Mouse (Mus musculus): ENCODE results near the gene Gab2.
"Not testable (repeated sequence)": the region's sequence is repeated elsewhere in the genome, so short reads cannot be mapped to it uniquely, and the experiment has no call there.

Gene Gab2

DNA sequence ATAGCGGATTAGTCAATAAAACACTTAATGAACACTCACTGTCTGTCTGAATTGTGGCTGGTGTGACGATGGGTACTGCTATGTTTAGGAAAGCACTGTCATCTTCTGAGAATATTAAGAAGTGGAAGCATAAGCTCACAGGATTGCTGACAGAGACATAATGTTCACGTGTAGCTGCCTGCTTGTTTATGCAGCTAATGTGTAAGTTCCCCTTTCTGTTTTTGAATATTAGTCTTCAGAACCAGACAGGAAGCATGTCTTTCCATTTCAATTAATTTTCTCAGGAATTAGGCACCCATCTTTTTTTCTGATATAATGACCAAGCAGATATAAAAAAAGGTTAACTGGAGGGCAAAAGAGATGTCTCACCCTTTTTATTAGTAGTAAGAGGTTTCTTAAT, 55.1 kb downstream of the Gab2 start:
- DNase-seq (ENCODE audit: low spot score in 2 of 2), result no peak

DNA sequence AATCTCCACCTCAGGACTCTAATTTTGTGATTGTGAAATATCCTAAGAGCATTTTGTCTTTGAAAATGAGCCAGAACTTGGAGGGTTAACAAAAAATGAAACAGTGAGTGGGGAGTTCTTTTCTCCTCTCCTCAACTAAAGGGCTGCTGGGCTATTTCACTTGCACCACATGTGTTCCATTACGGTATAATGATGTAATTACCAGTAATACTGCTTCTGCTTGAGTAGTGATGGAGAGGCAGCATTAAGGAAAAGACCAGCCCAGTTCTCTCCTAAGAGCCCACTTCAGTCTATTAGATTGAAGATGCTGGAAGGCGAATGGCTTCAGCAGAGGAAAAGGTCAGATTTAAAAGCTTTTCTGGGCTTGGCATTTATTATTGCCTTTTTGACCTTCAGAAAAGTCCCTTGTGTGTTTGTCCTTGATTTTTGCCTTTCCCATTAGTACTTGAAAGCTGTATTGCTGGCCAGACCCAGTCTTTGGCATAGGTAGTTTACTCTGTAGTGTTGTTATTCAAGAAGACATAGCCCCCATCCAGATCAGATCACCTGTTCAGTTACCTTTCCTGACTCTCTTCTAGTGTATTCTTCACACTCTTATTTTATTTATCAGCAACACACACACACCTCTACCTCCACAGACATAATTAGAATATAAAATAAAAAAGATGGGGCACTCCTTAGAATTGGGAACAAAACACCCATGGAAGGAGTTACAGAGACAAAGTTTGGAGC, 69.9 kb downstream of the Gab2 start:
- no peak for DNase-seq (ENCODE audit: low spot score in 2 of 2)

DNA sequence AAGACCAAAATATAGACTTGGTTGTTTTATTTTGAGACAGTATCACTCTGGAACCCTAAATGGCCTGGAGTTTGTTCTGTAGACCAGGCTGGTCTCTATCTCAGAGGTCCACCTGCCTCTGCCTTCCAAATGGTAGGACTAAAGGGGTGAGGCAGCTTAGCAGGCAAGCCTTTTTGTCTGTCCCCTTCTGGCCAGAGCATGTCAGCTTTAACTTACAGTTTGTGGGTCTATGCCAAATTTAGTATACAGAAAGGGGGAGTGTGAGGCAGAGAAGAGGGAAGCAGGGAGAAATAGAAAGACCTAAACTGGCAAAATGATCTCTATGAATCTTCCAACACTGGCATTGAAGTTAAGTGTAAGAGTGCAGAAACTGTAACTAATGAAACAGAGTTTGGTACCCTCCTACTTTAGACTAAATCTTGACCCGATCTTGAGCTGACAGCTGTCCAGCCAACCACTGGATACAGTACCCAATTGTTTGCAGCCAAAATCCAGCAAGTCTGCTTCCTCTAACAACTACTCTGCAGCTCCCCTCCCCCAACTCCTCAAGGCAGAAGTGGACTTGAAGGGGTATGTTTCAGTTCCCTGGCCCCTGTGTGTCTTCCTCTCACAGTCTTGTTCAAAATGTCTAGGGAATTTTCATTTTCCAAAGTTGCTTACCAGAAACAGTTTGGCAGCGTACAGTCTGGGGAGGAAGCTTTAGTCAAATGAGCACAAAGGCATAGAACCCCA, 73.5 kb downstream of the Gab2 start:
- peak in 1 of 2 experiments; percentile 5 for DNase-seq (ENCODE audit: low spot score in 2 of 2)

DNA sequence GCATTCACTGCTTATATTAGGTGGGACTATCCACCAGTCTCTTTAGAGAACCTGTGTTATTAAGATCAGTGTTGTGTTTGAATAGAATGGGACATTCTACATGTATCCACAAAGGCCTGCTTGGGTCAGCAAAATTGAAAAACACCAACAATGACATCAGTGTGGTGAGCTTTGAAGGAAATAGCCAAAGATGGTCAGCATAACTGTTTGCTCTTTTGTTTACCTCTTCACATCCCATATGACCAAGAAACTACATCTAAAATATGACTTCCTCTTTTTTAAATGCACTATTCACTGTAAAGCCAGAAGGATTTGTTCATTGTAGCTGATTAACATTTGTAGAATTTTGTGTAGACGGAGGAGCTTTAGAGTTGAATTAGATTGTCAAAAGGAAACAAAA, 82.9 kb downstream of the Gab2 start:
- no peak for DNase-seq (ENCODE audit: low spot score in 2 of 2)

DNA sequence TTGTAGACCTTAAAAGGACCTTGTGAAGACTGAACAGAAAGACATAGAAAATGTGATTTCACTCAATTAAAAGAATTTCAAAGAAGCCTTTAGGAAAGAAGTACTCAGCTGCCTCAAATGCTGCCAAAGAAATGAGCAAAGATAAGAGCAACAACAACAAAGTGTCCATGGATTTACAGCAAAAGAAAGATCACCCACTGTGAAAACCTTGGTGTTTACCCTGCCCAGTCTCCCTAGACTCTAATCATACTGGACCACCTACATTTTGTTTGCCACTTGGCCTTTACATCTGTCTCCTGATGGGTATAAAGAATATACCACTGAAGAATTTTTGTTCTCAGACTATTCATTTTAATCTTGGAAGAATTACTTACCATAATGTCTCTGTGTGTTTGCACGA, 89.7 kb downstream of the Gab2 start:
- no peak for DNase-seq (ENCODE audit: low spot score in 2 of 2)

DNA sequence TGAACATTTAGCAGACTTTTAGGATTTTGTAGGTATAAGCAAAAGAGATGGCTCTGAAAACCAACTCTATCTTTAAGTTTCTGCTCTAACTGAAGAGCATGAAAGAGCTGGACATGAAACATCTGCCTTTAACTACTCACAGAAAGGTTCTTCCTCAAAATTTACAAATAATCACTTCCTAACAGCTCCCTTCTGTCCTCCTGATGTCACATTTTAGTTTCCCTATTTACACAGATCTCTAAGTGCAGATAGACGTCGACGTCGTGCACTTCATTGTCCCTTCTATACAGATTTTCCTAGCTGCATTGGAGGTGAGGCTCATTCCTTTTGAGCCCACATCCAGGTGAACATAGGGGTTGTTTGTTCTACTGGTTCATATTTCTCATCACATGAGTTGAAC, 90.3 kb downstream of the Gab2 start:
- no peak for DNase-seq (ENCODE audit: low spot score in 2 of 2)

DNA sequence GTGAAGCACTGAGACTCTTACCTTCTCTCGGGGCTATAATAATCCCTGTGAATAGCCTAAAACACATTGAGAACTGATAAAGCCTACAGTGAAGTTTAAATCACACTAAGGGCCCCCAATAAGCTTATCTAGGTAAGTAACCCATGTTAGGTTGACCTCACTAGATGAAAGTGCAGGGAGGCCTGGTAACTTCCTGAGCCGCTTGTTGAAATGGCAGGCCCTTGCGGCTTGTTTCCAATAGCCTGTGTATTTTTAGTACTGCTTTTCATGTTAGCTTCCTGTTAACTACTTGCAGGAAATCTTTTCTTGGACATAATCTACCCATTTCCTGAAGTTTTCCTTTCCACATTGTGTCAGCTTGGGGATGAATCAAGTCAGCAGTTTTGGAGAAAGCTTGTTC, 90.7 kb downstream of the Gab2 start:
- DNase-seq (ENCODE audit: low spot score in 2 of 2), result no peak

DNA sequence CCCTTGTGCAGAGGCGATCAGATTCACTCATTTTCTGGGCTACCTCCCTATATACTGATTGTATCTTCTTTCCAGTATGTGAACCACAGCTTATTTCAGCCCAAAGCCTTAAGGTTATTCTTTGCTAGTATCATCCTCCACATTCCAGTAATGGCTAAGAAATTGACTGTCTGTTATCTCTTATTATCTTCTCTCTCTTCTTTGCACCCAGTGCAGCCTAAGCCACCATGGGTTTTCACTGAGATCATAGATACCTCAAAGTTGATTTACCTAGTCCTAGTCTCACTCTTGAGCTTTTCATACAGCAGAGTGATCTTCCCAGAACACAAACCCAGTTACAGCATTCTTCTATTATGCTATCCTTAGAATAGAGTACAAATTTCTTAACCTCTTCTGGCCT, 100.5 kb downstream of the Gab2 start:
- DNase-seq (ENCODE audit: low spot score in 2 of 2), result no peak

DNA sequence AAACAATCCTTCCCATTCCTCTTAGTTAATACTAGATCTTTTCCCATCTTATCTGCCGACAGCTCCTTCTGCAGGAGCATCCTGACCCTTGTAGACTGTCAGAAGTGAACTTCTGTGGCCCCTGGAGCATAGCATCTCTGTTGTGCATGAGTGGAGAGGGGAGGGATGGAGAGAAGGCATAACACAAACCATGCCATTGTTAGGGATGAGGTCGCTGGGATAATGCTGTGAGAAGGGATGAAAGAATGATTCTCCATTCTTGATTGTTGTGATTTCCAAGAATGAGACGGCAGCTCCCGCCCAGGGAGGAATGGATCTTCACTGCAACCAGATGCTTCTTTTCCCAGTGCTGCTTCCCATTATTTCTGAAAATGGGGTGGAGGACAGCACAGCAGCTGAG, 102.0 kb downstream of the Gab2 start:
- no peak for DNase-seq (ENCODE audit: low spot score in 2 of 2)

DNA sequence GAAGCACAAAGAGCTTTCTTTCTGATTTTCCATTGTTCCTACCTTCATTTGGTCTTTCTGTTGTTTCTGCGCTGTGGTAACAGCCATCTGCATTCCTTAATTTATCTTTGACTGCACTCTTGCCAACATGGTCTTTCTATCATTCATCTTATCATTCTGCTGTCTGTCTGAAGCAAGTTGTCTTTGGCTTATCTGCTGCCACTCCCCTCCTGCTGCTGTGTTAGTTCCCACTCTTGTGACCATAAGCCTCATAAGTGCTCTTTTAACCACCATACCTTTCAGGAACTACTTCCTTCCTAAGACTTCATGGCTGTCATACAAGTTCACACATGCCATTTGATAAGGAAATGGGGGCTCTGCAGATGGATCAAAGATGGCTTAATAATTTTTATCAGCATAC, 102.6 kb downstream of the Gab2 start:
- DNase-seq (ENCODE audit: low spot score in 2 of 2), result no peak

DNA sequence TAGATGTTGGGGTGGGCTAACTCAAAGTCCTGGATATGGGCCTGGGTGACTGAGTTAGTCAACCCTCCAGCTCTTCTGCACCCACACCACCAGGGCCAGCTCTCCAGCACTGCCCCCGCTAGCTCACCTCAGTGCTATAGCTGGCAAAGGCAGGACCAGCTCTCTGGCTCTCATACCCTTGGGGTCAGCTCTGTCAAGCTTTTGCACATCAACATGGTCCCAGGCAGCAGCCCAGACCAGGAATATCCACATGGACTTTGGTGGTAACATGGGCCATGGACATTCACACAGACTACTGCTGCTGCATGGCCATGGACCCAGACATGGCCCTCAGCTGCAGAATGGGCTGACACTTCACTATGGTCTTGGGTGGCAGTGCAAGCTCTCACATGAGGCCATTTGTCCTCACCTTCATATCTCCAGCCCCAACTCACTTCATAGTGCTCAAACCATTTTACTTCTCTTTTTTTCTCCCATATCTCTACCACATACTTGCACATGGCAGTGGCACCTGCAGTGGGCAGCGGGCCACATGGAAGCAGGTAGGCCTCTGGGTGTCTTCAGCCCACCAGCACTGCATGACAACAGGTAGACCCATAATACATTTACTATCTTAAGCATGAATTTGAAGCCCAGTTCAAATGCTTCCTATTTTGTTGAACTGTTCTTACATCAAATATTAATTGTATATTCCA, 106.1 kb downstream of the Gab2 start:
- no peak for DNase-seq (ENCODE audit: low spot score in 2 of 2)

DNA sequence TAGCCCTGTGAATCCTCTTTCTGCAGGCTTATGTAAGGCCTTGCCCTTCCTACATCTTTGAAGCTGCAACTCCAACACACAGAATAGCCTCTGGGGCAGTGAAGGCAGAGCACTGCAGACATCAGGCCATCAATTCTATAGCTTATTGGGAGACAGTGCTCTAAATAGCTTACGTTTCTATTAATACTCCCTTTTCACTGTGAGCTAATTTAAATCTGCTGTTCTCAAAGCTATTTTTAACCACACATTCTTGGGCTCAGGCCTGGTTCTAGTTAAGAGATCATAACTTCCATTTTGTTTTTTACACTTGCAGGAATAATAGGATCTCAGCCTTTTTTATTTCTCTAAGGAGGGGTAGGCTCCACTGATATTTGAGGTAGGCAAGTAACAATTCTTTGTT, 107.7 kb downstream of the Gab2 start:
- no peak for DNase-seq (ENCODE audit: low spot score in 2 of 2)

DNA sequence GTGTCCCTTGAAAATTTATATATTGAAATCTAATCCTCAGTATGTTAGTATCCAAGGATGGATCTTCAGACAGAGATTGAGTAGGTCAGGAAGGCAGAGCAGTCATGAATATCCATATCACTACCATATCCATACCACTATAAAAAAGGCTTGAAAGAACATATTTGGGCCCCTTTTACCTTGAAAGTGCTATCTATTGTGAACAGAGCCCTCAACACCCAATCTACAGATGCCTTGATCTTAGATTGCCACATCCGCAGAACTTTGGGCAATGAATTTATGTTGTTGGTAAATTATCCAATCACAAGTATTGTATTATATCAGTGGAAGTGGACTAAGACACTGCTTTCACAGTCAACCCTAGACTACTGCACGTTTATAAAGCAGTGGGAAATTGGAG, 122.5 kb downstream of the Gab2 start:
- no peak for DNase-seq (ENCODE audit: low spot score in 2 of 2)

DNA sequence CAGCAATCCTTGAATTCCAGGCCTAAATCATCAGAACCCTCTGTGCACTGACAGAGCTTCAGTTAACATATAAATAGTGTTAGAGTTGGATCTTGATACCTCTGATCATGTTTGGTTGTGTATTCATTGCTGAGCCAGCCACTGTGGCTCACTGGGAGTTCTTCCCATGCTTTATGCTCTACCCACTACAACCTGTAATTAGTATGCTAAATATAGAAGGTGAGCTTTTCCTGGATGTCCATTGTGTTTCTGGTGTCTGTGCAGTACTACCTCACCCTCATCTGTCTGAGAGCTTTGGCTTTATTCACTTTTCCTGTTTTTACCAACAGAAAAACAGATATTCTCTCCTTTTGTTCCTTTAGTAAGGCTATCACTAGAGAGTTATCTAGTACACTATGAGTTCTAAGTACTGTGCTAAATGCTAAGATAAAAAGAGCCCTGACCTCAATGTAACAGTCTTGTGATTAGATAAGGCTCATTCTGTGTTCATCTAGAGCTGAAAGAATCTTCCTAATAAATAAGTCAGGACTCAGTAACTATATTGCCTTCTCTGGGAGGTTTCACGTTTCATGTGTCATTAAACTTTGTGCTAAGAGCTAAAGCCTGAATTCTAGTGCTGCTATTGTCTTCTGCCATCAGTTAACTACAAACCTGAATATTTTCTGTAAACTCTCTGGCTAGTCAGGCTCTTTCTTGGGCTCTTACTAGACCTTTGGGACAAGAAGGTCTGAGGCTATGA, 127.6 kb downstream of the Gab2 start:
- DNase-seq (ENCODE audit: low spot score in 2 of 2), result no peak

DNA sequence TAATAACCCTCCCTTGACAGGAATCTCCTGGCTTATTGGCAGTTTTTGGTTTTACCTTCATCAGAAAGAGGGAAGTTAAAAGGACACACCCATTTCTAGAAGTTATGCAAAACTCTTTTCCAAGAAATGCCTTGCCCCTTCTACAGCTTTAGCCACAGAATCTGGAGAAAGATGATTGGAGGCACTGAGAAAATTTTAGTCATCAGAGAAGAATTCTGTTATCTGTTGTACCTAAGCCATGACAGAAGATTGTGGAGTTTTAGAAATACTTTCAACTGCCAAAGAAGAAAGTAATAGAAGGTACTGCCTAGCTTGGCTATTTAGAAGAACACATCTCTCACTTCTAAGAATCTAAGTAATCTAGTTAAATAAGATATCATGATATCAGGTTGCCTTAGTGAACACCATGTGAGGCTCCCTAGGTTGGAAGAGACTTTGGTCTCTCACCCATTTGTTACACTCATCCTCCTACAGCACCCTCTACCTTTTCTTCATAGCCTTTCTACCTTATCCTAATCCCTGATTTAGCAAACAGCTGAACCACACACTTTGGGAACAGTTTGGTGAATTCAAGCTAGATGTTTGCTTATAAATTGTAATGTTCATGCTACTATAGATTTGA, 128.8 kb downstream of the Gab2 start:
- DNase-seq (ENCODE audit: low spot score in 2 of 2), result no peak

DNA sequence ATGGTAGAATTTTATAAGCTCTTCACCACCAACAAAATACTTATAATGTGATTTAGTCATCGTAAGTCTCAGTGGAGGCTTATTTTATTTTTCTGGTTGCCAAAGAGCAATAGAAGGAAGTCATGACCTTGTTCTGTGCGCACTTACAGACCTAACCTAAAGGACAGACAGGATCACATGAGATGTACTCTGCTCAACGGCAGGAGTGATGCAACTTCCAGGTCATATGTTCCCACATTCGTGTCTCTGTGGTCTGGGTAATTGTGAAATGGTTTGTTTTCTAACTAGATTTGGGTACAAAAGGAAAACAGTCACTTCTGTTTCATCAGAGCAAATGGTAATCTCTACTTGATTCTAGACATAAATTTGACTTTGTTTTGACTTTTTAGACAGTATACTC, 129.7 kb downstream of the Gab2 start:
- peak in 1 of 2 experiments; percentile 25 for DNase-seq (ENCODE audit: low spot score in 2 of 2)

DNA sequence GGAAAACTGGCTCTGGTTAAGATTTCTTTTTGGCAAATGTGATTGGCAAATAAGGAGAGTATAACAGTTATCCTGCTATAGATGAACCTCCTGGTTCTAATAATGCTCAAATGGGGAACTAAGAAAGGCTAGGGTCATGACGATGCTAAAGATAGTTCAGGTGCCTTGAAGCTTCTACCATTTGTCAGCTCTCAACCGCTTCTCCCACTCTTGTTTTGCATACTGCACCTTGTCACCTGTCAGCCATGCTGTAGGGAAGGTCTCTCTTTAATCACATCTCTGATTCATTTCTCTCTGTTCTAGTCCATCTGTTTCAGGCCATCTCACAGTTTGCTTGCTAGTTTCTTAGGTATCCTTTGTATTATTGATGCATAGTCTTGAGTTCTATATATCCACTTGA, 142.4 kb downstream of the Gab2 start:
- DNase-seq (ENCODE audit: low spot score in 2 of 2), result no peak

DNA sequence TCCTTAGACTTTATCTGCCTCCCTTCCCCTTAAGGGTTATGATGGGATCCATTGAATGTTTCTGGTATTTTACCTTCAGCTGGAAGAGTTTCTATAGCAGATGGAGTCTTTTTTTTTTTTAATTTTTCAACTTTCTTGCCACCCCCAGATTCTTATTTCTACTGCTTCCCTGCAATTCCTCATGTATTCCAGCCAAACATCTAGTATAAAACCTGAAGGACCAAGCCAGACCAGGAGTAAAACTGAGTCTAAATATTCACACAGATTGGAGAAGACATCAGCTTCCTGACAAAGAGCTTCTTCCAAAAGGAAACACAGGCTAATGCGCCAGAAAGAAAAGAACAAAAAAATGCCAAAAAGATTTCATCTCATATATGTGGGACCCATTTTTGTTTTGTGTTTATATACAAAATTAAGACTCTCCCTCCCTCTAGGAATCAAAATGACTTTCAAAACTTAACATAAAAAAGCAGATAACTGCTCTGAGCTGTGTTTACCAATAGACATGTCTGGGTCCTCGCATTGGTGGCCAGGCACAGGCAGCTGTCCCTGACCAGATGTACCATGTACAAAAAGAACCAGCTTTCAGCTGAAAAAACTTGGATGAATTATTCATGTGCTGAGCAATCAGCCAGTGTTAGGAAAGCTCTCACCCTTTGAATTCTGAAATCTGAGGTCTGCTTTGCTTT, 164.0 kb downstream of the Gab2 start:
- no peak for DNase-seq (ENCODE audit: low spot score in 2 of 2)

DNA sequence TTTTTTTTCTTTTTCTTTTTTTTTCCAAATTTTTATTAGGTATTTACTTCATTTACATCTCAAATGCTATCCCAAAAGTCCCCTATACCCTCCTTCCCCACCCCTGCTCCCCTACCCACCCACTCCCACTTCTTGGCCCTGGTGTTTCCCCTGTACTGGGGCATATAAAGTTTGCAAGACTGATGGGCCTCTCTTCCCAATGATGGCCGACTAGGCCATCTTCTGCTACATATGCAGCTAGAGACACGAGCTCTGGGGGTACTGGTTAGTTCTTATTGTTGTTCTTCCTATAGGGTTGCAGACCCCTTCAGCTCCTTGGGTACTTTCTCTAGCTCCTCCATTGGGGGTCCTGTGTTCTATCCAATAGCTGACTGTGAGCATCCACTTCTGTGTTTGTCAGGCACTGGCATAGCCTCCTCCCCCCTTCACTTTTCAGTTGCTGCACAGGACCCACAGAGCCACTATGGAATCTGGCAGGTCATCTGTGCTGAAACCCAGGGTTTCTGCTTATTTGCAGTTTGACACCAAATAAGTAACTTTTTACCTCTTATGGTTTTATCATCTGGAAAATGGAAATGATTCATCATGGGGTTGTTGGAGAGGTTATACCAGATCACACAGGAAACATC, 164.7 kb downstream of the Gab2 start:
- not testable (repeated sequence) for DNase-seq (ENCODE audit: low spot score in 2 of 2)

DNA sequence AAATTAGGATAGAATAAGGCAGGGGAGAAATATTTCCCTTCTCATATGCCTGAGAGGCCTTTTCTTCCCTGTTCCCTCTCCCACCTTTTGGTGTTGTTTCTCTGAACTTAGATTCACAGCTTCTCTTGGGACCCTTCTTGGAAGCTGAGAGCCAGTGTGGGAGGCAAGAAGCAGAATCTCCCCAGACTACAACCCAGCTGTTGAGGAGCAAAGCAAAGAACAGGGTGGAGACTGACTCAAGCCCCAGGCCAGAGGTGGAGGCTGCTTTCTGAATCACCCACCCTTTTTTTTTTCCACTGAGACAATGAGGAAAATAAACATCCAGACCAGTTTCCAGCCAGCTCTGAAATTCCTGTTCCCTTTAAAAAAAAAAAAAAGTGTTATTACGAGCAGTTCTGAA, 166.3 kb downstream of the Gab2 start:
- peak in 1 of 2 experiments; percentile 36 for DNase-seq (ENCODE audit: low spot score in 2 of 2)

DNA sequence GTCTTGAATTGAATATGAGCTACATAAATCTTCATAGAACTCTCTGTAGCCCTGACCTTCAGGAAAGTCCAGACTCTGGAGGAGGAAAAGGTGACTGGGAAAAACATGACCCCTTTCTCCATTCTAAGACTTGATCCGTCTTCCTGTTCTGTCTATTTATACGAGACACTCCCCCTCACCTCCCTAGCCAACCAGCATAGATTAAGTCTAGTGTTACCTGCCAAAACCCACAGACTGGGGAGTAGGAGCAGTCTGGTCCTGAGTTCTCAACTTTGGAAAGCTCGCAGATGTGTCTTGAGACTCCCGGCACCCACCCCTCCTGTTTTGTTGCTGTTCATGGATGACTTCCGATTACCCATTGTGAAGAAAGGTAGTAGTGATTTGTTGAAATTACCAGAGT, 166.8 kb downstream of the Gab2 start:
- peak in 1 of 2 experiments; percentile 3 for DNase-seq (ENCODE audit: low spot score in 2 of 2)
